Mouse (Mus musculus) spleen, embryonic (tissue): ENCODE measurements around the gene Uba6.

ENCODE experiments used
- CTCF ChIA-PET: fragments of 350-600 bp; sonication (Branson Sonifier 250); formaldehyde crosslinking; loops from one replicate; lab custom pipeline; 2022; lab: Charles Lee

Gene Uba6

GRCm38 (mm10) chr5:86078720-86079334 lies 93.8 kb downstream of the Uba6 start:
- CTCF ChIA-PET = interaction anchor here (0.6 to 1.0 kb wide), 2 partner anchors 8 to 17 kb away, joined by 4 to 9 read pairs; no protein-coding TSS in a partner anchor

DNA sequence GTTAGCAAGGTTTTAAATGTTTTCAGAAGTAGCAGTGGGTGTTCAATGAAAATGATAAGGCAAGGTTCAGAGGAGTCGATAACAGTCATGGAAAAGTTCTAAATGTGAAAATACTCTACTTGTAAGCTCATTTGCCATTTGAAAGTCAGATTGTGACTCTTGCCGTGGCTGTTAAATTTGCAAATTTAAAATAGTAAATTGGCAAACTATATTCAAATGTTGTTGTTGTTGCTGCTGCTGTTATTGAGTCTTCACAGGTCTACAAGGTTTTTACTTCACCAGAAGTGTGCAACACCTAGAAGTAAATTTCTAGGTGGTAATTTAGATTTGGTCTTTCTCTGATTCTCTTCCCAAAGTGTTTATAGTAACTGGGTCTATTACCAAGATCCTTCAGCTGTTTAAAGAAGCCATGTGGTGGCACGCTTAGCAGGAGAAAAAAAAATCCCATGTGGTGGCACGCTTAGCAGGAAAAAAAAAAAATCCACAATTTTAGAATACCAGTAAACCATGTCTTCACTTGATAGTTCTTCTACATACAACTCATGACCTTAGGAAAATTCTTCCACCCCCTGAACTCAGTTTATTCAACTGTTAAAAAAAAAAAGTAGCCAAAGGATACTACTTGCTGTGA lies 99.7 kb downstream of the Uba6 start:
- CTCF ChIA-PET = interaction anchor here (0.9 to 1.2 kb wide), 2 partner anchors 12 to 34 kb away, joined by 3 to 4 read pairs; no protein-coding TSS in a partner anchor

DNA sequence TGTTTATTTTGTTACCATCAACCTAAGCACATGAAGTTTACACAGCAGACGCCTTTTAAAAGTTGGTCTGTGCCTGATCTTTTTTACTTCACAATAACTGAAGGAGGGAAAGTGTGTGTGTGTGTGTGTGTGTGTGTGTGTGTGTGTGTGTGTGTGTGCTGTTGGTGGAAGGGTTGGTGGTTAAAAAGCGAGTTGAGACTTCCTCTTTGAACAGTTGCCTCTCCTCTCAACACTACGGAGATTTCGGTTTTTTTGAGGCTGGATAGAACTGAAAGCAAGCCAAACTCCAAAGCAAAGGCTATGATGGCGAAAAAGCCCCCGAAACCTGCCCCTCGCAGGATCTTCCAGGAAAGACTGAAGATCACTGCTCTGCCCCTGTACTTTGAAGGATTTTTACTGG lies 101.1 kb downstream of the Uba6 start, which contains the start of gene Stap1:
Stap1 (plus strand) TSS at position 209 of the 400 bp plus-strand sequence.
- CTCF ChIA-PET = interaction anchor here (0.7 kb wide), 4 partner anchors 14 to 33 kb away, joined by 3 to 5 read pairs (median 3); no protein-coding TSS in a partner anchor

- CTCF ChIA-PET = interaction anchor here (1.3 kb wide), 1 partner anchor 17 kb away, joined by 5 read pairs; no protein-coding TSS in a partner anchor
These were observed 103.5 kb downstream of the Uba6 start for GRCm38 (mm10) chr5:86069121-86069520.

DNA sequence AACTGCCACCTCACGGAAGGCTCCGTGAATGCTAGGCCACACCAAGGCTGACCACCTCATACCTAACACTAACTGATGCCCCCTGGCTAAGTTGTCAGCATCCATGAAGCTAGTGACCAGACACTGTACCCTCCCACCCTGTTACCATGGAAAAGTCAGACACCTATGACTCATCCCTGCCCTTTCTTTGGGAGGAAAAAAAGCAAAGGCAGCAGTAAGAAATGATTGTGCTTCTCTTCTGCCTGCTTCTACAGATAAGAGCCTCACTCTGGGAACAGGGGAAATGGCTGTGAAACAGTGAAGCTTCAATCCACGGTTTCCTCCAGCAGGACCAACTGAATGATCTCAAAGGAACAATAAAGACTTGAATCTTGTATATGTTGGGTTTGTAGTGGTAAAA lies 104.2 kb downstream of the Uba6 start:
- CTCF ChIA-PET = interaction anchor here (0.9 to 1.3 kb wide), 2 partner anchors 18 to 37 kb away, joined by 3 to 5 read pairs; no protein-coding TSS in a partner anchor

DNA sequence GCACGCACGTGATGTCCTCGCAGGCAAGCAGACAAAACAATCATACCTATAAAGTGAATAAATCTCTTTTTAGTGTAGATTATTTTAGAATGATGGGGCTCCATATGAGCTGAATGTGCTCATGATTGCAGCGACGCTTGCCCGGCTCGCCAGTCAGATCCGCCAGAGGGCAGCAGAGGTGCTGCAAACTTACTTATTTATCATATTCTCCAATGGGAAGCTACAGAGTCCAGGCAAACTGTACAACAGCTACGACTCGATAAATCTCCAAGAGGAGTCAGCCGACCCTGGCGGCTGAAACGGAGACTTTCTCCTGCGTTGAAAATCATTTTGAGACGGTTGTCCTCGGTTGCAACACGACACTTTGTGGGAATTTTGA lies 106.1 kb downstream of the Uba6 start:
- CTCF ChIA-PET = interaction anchor here (0.5 to 0.9 kb wide), 3 partner anchors 34 to 66 kb away, joined by 3 to 4 read pairs (median 3); no protein-coding TSS in a partner anchor

DNA sequence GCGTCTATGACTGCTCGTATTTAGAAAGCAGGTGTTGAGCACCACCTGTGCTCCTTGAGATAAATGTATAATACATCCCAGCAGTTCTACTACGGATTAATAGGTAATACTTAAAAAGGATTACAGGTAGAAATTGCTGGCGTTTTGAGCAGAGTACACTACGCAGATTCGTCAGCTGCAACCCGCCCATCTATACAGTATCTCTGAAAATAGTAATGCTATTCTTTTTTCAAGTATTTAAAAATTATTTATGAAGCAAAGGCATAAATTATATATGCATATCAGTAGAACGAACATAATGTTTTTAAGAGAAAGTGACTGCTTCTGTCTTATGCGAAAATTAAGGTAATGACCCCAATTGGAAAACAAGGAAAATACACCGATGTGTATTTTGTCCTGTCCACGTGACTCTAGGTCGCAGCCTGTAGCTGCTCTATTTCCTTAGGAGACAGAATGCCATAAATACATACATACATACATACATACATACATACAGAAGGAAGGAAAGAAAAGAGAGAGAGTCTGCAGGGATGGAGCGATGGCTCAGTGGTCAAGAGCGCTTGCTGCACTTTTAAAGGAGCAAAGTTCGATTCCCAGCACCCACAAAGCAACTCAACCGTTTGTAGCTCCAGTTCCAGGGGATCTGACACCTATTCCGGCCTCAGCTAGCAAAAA lies 106.6 kb downstream of the Uba6 start:
- CTCF ChIA-PET = interaction anchor here (0.5 to 0.6 kb wide), 2 partner anchors 34 to 66 kb away, joined by 3 to 4 read pairs; no protein-coding TSS in a partner anchor

DNA sequence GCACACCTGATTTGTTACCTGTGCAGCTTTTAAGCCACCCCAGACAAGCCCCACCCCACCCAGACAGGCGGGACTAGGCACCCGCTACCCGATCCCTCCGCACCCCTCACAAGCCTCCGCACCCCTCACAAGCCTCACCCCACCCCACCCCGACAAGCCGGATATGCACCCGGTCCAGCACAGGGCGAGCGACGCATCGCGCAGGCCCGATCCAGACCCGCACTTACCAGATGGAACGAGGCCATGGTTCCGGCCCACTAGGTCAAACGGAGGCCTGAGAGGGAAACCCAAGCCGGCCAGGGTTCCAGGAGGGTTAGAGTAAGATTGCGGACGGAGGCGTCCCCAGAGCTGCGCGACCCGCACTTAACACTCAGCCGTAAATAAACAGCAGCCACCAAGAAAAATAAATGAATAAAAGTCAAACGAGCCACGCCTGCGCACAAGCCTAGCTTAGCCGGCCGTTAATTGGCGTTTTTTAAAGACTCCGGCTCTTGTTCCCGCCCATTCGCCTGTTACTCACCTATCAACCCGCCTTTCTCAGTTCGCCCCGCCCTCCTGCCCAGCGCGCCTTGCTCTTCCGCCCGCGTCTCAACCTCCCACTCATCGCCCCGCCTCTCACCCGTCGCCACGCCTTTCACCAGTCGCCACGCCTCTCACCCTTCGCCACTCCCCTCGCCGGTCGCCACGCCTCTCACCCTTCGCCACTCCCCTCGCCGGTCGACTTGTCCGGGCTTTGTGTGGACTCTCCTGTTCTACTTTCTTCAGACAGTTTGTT lies 107.3 kb downstream of the Uba6 start, which contains the start of gene Cenpc1:
Cenpc1 (minus strand) TSS at position 483 of the 775 bp plus-strand sequence.
- CTCF ChIA-PET = interaction anchor here (0.7 kb wide), 1 partner anchor 116 kb away, joined by 7 read pairs; no protein-coding TSS in a partner anchor

GRCm38 (mm10) chr5:86063501-86063900 lies 109.1 kb downstream of the Uba6 start:
- CTCF ChIA-PET = interaction anchor here (0.6 kb wide), 1 partner anchor 98 kb away, joined by 23 read pairs; no protein-coding TSS in a partner anchor
